Mouse (Mus musculus) R1 (cell line): ENCODE measurements around the gene Pak6.

Experiments used
- DNase-seq: peaks from one replicate; pipeline ENCODE4 v3.0.0-alpha.2; 2018; ENCODE audit warnings: low read depth, low spot score

The Pak6 gene

GRCm38 (mm10) chr2:118729194-118729593, 66.1 kb downstream of the Pak6 start:
- DNase-seq: no peak

GRCm38 (mm10) chr2:118729816-118730621, 66.9 kb downstream of the Pak6 start:
- DNase-seq: no peak

- peak; percentile 31 for DNase-seq
Measured at GRCm38 (mm10) chr2:118730622-118730915, 67.5 kb downstream of the Pak6 start.

- no peak for DNase-seq
Measured at GRCm38 (mm10) chr2:118731981-118732380, 68.9 kb downstream of the Pak6 start.

DNA sequence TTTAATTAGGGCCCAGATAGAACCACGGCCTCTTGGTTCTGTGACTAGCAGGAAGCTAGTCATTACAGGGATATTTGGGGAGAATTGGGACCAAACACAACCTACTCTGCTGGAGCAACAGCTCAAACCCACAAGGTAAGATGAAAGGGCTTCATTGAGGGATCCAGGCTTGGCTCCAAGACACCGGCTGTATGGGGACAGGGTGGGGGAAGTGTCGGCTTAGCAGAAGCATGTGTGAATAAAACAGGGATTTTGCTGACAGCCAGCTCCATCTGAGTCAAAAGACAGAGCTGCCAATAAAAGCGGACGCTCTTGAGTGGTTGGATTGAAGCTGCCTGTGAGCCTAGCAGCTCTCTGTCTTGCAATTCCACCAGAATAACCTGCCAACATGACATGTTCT, 70.2 kb downstream of the Pak6 start:
- no peak for DNase-seq

DNA sequence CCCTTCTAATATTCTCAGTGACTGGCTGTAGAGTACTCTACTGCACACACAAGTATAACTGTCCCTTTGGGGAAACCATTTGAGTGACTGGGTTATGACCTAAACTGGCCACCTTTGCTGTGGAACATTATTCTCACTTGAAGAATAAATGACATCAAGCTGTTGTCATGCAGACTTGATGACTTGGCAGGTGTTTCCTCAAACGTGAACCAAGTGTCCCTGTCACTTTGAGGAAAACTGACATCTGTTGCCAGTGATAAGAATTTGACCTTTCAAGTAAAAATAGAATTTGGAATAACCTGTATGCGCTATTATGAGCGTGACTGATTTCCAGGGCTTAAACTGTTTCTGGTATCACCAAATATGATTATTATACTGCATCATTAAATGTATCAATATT, 77.2 kb downstream of the Pak6 start:
- DNase-seq: no peak

GRCm38 (mm10) chr2:118741183-118741582, 78.1 kb downstream of the Pak6 start:
- no peak for DNase-seq

- peak; percentile 74 for DNase-seq
Measured at GRCm38 (mm10) chr2:118743261-118743943, 80.3 kb downstream of the Pak6 start.

- DNase-seq: no peak
Measured at GRCm38 (mm10) chr2:118744621-118745020, 81.5 kb downstream of the Pak6 start.

GRCm38 (mm10) chr2:118745232-118745884, 82.3 kb downstream of the Pak6 start, which contains the start of gene Inafm2:
TSS of gene Inafm2 (plus strand) at chr2:118745758.
- peak; percentile 86 for DNase-seq

- DNase-seq: peak; percentile 36
Measured at GRCm38 (mm10) chr2:118745915-118746901, 83.1 kb downstream of the Pak6 start.

DNA sequence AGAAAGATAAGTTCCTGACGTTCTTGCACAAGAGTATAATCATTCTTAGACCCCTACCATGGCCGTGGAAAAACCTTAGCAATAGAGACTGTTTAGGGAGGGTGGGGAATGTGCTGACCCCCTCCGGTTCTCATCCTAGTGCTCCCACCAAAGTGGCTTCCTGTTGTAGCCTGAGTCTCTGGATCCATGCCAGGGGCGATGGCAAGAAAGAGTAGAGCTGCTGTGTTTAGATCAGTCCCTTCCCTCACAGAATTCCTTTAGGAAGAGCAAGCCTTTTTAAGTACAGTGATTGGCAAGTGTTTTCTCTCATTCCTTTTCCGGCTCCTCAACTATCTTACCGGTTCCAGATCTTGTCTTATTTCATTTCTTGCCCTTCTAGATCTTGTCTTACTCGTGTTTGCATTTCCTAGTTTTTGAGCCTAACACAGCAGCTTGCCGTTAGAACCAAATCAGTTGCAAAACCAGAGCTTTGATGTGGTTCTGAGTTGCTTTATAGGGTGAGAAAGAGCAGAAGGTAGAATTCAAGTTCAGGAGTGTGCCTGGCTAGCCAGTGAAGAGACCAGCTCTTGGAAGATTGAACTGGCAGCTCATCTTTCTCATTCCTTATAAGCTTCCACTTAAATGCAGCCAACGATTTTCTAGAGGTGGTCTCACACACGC, 84.3 kb downstream of the Pak6 start:
- DNase-seq: no peak
